Mouse (Mus musculus): Measurements from ENCODE around the gene Tm6sf1. TPM values are rescaled to one million over a fixed set of nuclear protein-coding genes. Genes with fewer than 3 reads are reported as not detected.

Gene Tm6sf1
- polyA plus RNA-seq, 1 experiment = 11.4 TPM

DNA sequence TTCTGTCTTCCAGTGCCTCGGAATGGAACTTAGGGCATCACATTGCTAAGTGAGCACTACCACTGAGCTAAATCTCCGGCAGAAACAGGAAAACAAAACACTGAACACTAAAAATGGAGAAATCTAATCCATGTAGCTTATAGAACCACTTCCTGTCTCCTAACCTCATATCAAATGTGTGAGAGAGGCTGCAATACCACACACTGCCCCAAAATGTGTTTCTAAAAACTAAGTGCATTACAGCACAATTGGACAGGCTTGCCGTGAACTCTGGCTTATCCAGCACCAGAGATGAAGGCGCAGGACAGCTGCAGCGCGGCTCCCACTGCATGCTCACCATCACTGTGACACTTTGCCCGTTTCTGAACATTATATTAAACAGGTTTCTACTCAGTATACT is 70.2 kb downstream of the Tm6sf1 start:
- Histone ChIP-seq H3K27me3 (ENCODE audit: control insufficient read depth, insufficient read depth, insufficient read length) (peaks cover 10% of the 10 kb centered on the region), H3K4me2 (ENCODE audit: low read depth) (no peak overlapping the region), H3ac (ENCODE audit: control insufficient read depth, insufficient read length) (no peak overlapping the region), H3K36me3 (ENCODE audit: control insufficient read depth, insufficient read depth) (no peaks in the 10 kb centered on the region), H3K4me3 (no peak overlapping the region), H3K79me2 (ENCODE audit: control insufficient read depth, insufficient read depth) (no peaks in the 10 kb centered on the region)
- no peak for TF ChIP-seq CEBPB (IDR thresholded peaks at IDR 0.05; ENCODE audit: insufficient read depth, poor library complexity, severe bottlenecking)

DNA sequence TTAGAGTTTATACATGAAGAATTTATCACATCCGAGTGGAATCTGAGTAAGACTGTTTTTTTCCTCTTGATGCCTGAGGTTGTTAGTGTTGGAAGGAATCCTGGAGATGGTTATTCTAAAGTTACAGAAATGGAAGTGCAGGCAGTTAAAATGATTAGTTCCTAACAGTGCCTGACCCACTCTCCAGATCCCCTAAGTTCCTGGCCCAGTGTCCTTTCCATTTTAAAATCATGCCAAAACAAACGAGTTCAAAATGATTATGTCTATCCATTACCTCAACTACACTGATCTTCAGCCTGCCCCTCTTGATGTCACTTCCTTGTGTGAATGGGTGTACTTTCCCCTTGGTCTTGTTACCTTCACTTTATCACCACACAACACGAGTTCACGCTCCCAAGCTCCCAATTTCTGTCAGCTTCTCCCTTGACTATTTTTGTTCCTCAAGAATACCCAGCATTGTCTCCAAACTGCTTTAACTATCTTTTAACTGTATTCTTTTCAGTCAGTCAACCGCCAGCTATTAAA is 73.8 kb downstream of the Tm6sf1 start:
- Histone ChIP-seq H3K36me3 (ENCODE audit: control insufficient read depth, insufficient read depth) (no peaks in the 10 kb centered on the region), H3ac (ENCODE audit: control insufficient read depth, insufficient read length) (no peak overlapping the region), H3K4me3 (no peak overlapping the region), H3K4me2 (ENCODE audit: low read depth) (no peak overlapping the region), H3K79me2 (ENCODE audit: control insufficient read depth, insufficient read depth) (no peaks in the 10 kb centered on the region), H3K27me3 (ENCODE audit: control insufficient read depth, insufficient read depth, insufficient read length) (peaks cover 20% of the 10 kb centered on the region)
- TF ChIP-seq REST (IDR thresholded peaks at IDR 0.05; ENCODE audit: insufficient read depth, insufficient read length) (no peak), E2F4 (IDR thresholded peaks at IDR 0.05; ENCODE audit: insufficient read depth) (no peak), MAX (IDR thresholded peaks at IDR 0.05; ENCODE audit: low read depth) (no peak), CEBPB (IDR thresholded peaks at IDR 0.05; ENCODE audit: insufficient read depth, poor library complexity, severe bottlenecking) (no peak), USF1 (IDR thresholded peaks at IDR 0.05; ENCODE audit: low read depth) (no peak), TCF12 (IDR thresholded peaks at IDR 0.05; ENCODE audit: insufficient read depth, poor library complexity, severe bottlenecking) (no peak), TCF3 (IDR thresholded peaks at IDR 0.05; ENCODE audit: insufficient read length, low read depth) (no peak), POLR2AphosphoS2 (IDR thresholded peaks at IDR 0.05; ENCODE audit: insufficient read length, low read depth) (no peak), SRF (IDR thresholded peaks at IDR 0.05; ENCODE audit: control insufficient read depth, insufficient read length, low read depth) (no peak), MYOG (IDR thresholded peaks at IDR 0.05; ENCODE audit: control insufficient read depth in 1 of 3, insufficient read depth in 1 of 3, insufficient read length in 2 of 3, low read depth in 2 of 3) (no peak), POLR2A (IDR thresholded peaks at IDR 0.05; ENCODE audit: insufficient read length, low read depth) (no peak), MYOD1 (IDR thresholded peaks at IDR 0.05; ENCODE audit: control insufficient read depth in 1 of 3, insufficient read length in 2 of 3, low read depth in 2 of 3) (no peak)

DNA sequence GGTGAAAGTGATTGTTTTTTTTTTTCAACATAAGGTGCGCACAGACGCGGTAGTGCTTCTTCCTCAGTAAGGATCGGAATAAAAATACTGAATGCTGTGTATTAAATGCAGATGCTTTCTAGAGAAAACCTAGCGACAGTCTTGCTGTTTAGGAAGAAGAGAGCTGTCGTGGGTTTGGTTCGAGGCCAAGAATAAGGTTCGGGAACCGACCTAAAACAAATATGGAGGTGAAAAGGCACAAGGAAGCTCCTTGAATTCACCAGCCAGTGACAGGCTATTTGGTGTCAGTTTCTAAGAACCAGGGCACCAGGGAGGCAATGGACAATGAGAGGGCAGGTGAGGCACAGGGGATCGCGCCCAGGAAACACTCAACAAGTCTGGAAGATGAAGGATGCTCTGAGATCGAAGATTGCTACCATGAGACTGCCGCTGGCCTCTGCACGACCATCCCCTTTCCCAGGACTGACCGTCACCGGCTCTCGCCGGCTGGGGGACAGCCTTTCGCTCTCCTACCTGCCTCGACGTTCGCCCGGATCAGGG is 74.3 kb downstream of the Tm6sf1 start:
- no peak for TF ChIP-seq USF1 (IDR thresholded peaks at IDR 0.05; ENCODE audit: low read depth)
- no peak for TF ChIP-seq REST (IDR thresholded peaks at IDR 0.05; ENCODE audit: insufficient read depth, insufficient read length)
- TF ChIP-seq POLR2AphosphoS2 (IDR thresholded peaks at IDR 0.05; ENCODE audit: insufficient read length, low read depth) = no peak
- no peak for TF ChIP-seq SRF (IDR thresholded peaks at IDR 0.05; ENCODE audit: control insufficient read depth, insufficient read length, low read depth)
- no peak for TF ChIP-seq MYOD1 (IDR thresholded peaks at IDR 0.05; ENCODE audit: control insufficient read depth in 1 of 3, insufficient read length in 2 of 3, low read depth in 2 of 3)
- TF ChIP-seq TCF12 (IDR thresholded peaks at IDR 0.05; ENCODE audit: insufficient read depth, poor library complexity, severe bottlenecking) = no peak
- Histone ChIP-seq H3K36me3 (ENCODE audit: control insufficient read depth, insufficient read depth) (no peaks in the 10 kb centered on the region), H3K79me2 (ENCODE audit: control insufficient read depth, insufficient read depth) (no peaks in the 10 kb centered on the region), H3K27me3 (ENCODE audit: control insufficient read depth, insufficient read depth, insufficient read length) (peaks cover 20% of the 10 kb centered on the region), H3ac (ENCODE audit: control insufficient read depth, insufficient read length) (no peak overlapping the region), H3K4me2 (ENCODE audit: low read depth) (no peak overlapping the region), H3K4me3 (no peak overlapping the region)

DNA sequence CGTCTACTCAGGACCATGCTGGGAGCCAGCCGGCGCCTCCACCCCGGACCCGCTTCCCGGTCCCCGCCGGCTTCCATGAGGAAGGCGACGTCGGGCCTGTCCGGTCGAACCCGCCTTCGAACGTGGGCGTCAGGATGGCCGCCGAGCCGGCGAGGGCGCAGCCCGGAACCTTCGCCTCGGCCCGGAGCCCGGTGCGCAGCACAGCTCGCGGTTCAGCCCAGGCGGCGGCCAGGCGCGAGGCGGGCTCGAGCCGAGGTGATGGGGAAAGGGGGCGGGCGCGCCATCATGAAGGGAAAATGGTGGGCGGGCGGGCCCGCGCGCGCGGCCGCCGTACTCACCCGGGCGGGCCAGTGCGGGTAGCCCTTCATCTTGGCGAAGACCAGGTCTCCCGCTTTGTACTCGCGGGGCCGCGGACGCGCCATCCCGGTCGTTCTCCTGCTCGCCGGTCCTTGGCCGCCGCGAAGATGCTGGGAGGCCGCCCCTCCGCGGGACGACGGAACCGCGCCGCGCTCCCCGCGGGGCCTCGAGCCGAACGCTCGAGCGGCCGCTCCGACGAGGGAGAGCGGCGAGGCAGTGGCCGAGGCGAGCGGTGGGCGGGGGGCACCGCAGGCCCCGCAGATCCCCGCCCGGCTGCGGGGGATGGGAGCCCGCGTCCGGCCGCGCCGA is 74.9 kb downstream of the Tm6sf1 start:
- Histone ChIP-seq H3K4me3 (no peak overlapping the region), H3K36me3 (ENCODE audit: control insufficient read depth, insufficient read depth) (no peaks in the 10 kb centered on the region), H3K79me2 (ENCODE audit: control insufficient read depth, insufficient read depth) (no peaks in the 10 kb centered on the region), H3ac (ENCODE audit: control insufficient read depth, insufficient read length) (no peak overlapping the region), H3K4me2 (ENCODE audit: low read depth) (no peak overlapping the region), H3K27me3 (ENCODE audit: control insufficient read depth, insufficient read depth, insufficient read length) (peaks cover 20% of the 10 kb centered on the region)
- TF ChIP-seq MYOG (IDR thresholded peaks at IDR 0.05; ENCODE audit: control insufficient read depth in 1 of 3, insufficient read depth in 1 of 3, insufficient read length in 2 of 3, low read depth in 2 of 3) (no peak), POLR2AphosphoS2 (IDR thresholded peaks at IDR 0.05; ENCODE audit: insufficient read length, low read depth) (no peak), MAX (IDR thresholded peaks at IDR 0.05; ENCODE audit: low read depth) (no peak), TCF12 (IDR thresholded peaks at IDR 0.05; ENCODE audit: insufficient read depth, poor library complexity, severe bottlenecking) (no peak), USF1 (IDR thresholded peaks at IDR 0.05; ENCODE audit: low read depth) (no peak), E2F4 (IDR thresholded peaks at IDR 0.05; ENCODE audit: insufficient read depth) (no peak), SRF (IDR thresholded peaks at IDR 0.05; ENCODE audit: control insufficient read depth, insufficient read length, low read depth) (no peak), MYOD1 (IDR thresholded peaks at IDR 0.05; ENCODE audit: control insufficient read depth in 1 of 3, insufficient read length in 2 of 3, low read depth in 2 of 3) (no peak), CEBPB (IDR thresholded peaks at IDR 0.05; ENCODE audit: insufficient read depth, poor library complexity, severe bottlenecking) (no peak), TCF3 (IDR thresholded peaks at IDR 0.05; ENCODE audit: insufficient read length, low read depth) (no peak), REST (IDR thresholded peaks at IDR 0.05; ENCODE audit: insufficient read depth, insufficient read length) (no peak), POLR2A (IDR thresholded peaks at IDR 0.05; ENCODE audit: insufficient read length, low read depth) (no peak)

Other genes starting within 250 kb of the Tm6sf1 start
- not detected for gene Homer2, start 151.5 kb upstream of the Tm6sf1 start, polyA plus RNA-seq (2012; fragmentation: generic; extraction: Trizol)
- gene Ramac, start 96.1 kb upstream of the Tm6sf1 start, polyA plus RNA-seq (2012; fragmentation: generic; extraction: Trizol) = 15.6 TPM
- gene 3110040N11Rik, start 69.5 kb upstream of the Tm6sf1 start, polyA plus RNA-seq (2012; fragmentation: generic; extraction: Trizol) = 28.6 TPM
- 66.6 TPM for gene Btbd1, start 29.6 kb upstream of the Tm6sf1 start, polyA plus RNA-seq (2012; fragmentation: generic; extraction: Trizol)
- gene Gm10160, start 3.2 kb upstream of the Tm6sf1 start, polyA plus RNA-seq (2012; fragmentation: generic; extraction: Trizol) = not detected
- gene Hdgfl3, start 75.5 kb downstream of the Tm6sf1 start, polyA plus RNA-seq (2012; fragmentation: generic; extraction: Trizol) = 0.06 TPM
- 0.06 TPM for gene Bnc1, start 133.3 kb downstream of the Tm6sf1 start, polyA plus RNA-seq (2012; fragmentation: generic; extraction: Trizol)